Mouse (Mus musculus) embryonic facial prominence, embryonic 11.5 days (tissue): Measurements from ENCODE around the gene Taar9. TPM values are rescaled to one million over a fixed set of nuclear protein-coding genes. Genes with fewer than 3 reads are reported as not detected.

Experiments
- ATAC-seq: fragments of 200-750 bp; cut with Nextera tagmentation; replicated peaks from 2 replicates; pipeline ENCODE4 v1.8.0; 2017; ENCODE audit warnings: low read depth; ENCODE audit not compliant: insufficient number of reproducible peaks, low FRiP score, low TSS enrichment
- DNase-seq: peaks from one replicate; pipeline ENCODE4 v3.0.0-alpha.2; 2015; ENCODE audit warnings: low spot score
- H3K27ac ChIP-seq: fragments of 300-500 bp; sonication (generic); replicated peaks from 2 replicates; pipeline ENCODE4 v1.5.1; 2014; ENCODE audit warnings: mild to moderate bottlenecking, low read depth, low read length, control low read depth
- H3K27me3 ChIP-seq: fragments of 300-500 bp; sonication (generic); 2 replicates; pipeline ENCODE4 v1.6.1; 2014; ENCODE audit warnings: mild to moderate bottlenecking, low read length, moderate library complexity, mixed read lengths; ENCODE audit not compliant: control insufficient read depth, insufficient read depth
- H3K36me3 ChIP-seq: fragments of 300-500 bp; sonication (generic); replicated peaks from 2 replicates; pipeline ENCODE4 v1.6.1; 2014; ENCODE audit warnings: low read depth, mild to moderate bottlenecking, low read length, moderate library complexity, mixed read lengths; ENCODE audit not compliant: control insufficient read depth, insufficient read depth
- H3K4me1 ChIP-seq: fragments of 300-500 bp; sonication (generic); 2 replicates; pipeline ENCODE4 v1.6.1; 2014; ENCODE audit warnings: low read length, mixed read lengths; ENCODE audit not compliant: control insufficient read depth, insufficient read depth
- H3K4me2 ChIP-seq: fragments of 300-500 bp; sonication (generic); 2 replicates; pipeline ENCODE4 v1.6.1; 2014; ENCODE audit warnings: low read depth, mild to moderate bottlenecking, control low read depth, low read length, moderate library complexity
- H3K4me3 ChIP-seq: fragments of 300-500 bp; sonication (generic); 2 replicates; pipeline ENCODE4 v1.5.1; 2014; ENCODE audit warnings: low read depth, low read length, control low read depth
- H3K9ac ChIP-seq: fragments of 300-500 bp; sonication (generic); replicated peaks from 2 replicates; pipeline ENCODE4 v1.6.1; 2014; ENCODE audit warnings: mild to moderate bottlenecking, control low read depth, low read length
- H3K9me3 ChIP-seq: fragments of 300-500 bp; sonication (generic); replicated peaks from 2 replicates; pipeline ENCODE4 v1.6.1; 2016; ENCODE audit warnings: mild to moderate bottlenecking, low read length, inconsistent platforms, mixed read lengths; ENCODE audit not compliant: control insufficient read depth
- WGBS: fragments of 180-500 bp; shearing (Covaris S2); extraction: QIAGEN DNeasy Blood & Tissue Kit; methylation state at CpG from one replicate; pipeline ENCODE4 v1.1.7; 2014; 5-methylcytosine and 5-hydroxymethylcytosine counted together
- polyA plus RNA-seq: library from polyadenylated mRNA; unstranded; fragments of >200 nt; fragmentation: Nextera tagmentation; extraction: Ambion mirVana; gene quantifications from 2 replicates; pipeline ENCODE4 v1.2.1, GENCODE M21; 2014

The Taar9 gene
- polyA plus RNA-seq, 1 experiment from 2014 or later: not detected

DNA sequence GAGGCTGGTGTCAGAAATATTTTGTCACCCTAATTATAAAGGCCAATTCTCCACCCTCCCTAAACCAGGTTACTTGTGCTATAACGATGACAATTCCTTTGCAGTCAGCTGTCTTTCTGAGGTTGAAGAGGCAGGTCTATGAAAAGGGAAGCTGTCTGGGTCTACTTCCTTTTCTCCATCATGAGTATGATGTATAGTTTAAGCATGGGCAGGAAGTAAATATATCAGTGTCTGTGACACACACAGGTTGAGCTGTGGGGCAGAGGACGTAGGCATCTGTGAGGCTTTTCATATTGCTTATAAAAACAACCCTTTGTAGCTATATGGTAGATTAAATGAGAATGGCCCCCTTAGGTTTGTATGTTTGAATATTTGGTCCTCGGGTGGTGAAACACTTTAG is 50.3 kb downstream of the Taar9 start:
- DNase-seq (no peak), ATAC-seq (no peak)
- H3K9ac ChIP-seq: no peak overlapping the region
- H3K4me2 ChIP-seq: no peak overlapping the region
- no peaks in the 10 kb centered on the region for H3K27me3 ChIP-seq
- H3K4me1 ChIP-seq: no peaks in the 10 kb centered on the region
- H3K36me3 ChIP-seq: no peaks in the 10 kb centered on the region
- no peak overlapping the region for H3K27ac ChIP-seq
- WGBS: 84% methylated on average over 3 of the region's 3 CpGs
- H3K4me3 ChIP-seq: no peak overlapping the region
- no peaks in the 10 kb centered on the region for H3K9me3 ChIP-seq

Other genes starting within 250 kb of the Taar9 start
- gene Vnn1, start 214.8 kb downstream of the Taar9 start, polyA plus RNA-seq: 1.4 and 1.6 TPM in 2 replicates
- not detected in 2 replicates for gene Taar1, start 189.2 kb downstream of the Taar9 start, polyA plus RNA-seq
- gene Taar2, start 171.0 kb downstream of the Taar9 start, polyA plus RNA-seq: not detected in 2 replicates
- gene Taar3, start 160.0 kb downstream of the Taar9 start, polyA plus RNA-seq: not detected in 2 replicates
- gene Taar4, start 149.0 kb downstream of the Taar9 start, polyA plus RNA-seq: not detected in 2 replicates
- gene Taar5, start 138.8 kb downstream of the Taar9 start, polyA plus RNA-seq: not detected in 2 replicates
- not detected in 2 replicates for gene Taar6, start 123.9 kb downstream of the Taar9 start, polyA plus RNA-seq
- gene Taar7a, start 116.1 kb downstream of the Taar9 start, polyA plus RNA-seq: not detected in 2 replicates
- gene Taar7b, start 109.6 kb downstream of the Taar9 start, polyA plus RNA-seq: not detected in 2 replicates
- 0.20 TPM in 1 of 2 replicates, not detected in the other for gene Taar7d, start 82.3 kb downstream of the Taar9 start, polyA plus RNA-seq
- not detected in 2 replicates for gene Taar7e, start 71.9 kb downstream of the Taar9 start, polyA plus RNA-seq
- not detected in 2 replicates for gene Taar7f, start 60.0 kb downstream of the Taar9 start, polyA plus RNA-seq
- gene Taar8a, start 33.0 kb downstream of the Taar9 start, polyA plus RNA-seq: not detected in 2 replicates
- gene Taar8b, start 17.2 kb downstream of the Taar9 start, polyA plus RNA-seq: not detected in 2 replicates
- gene Taar8c, start 7.6 kb downstream of the Taar9 start, polyA plus RNA-seq: not detected in 2 replicates
- 76.4 and 79.4 TPM in 2 replicates for gene Stx7, start 39.8 kb upstream of the Taar9 start, polyA plus RNA-seq
- gene Moxd1, start 114.0 kb upstream of the Taar9 start, polyA plus RNA-seq: 16.4 and 17.2 TPM in 2 replicates